Mouse (Mus musculus) liver, adult 2 months (tissue): ENCODE measurements around the gene Klf7.

Experiments used
- CTCF ChIP-seq: fragments of 200-500 bp; IDR thresholded peaks from 2 replicates; pipeline ENCODE4 v1.5.1; 2011; ENCODE audit warnings: low read depth, low read length, control low read depth
- POLR2A ChIP-seq: fragments of 200-500 bp; IDR thresholded peaks from 2 replicates; pipeline ENCODE4 v1.6.1; 2011; ENCODE audit warnings: low read length, control low read depth; ENCODE audit not compliant: insufficient read depth; ENCODE audit errors: extremely low read depth

DNA sequence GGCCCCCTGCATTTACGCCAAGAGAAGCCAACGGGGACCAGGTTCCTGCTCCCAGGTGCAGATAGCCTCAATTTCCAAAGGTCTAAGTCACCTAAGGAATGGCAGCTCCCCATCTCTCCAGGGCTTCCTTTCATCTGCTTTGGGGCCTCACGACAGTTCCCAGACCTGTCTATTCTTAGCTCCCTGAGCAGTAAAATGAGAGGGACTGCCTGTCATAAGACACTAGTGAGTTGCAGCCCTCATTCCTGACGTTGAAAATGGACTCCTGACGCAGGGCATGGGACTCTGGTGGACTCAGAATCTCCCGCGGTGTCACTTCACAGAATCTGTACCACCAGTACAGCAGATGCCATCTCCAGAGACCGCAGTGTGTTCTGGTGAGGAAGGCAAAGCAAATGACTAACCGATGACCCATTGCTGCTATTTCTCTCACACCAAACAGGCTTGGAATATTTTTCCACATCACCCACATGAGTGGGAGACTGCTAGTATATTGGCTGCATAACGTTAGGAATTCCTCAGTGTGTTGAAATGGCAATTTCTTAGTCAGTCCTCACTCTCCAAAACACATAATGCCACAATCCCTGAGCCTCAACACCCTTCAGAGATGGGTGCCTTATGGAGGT is 81.9 kb downstream of the Klf7 start:
- TF ChIP-seq POLR2A (no peak), CTCF (no peak)
